Mouse (Mus musculus): Measurements from ENCODE around the gene 2510039O18Rik.

The 2510039O18Rik gene

GRCm38 (mm10) chr4:147993571-147994095 is 52.9 kb downstream of the 2510039O18Rik start:
- DNase-seq (ENCODE audit: low read depth), result peak; percentile 3

DNA sequence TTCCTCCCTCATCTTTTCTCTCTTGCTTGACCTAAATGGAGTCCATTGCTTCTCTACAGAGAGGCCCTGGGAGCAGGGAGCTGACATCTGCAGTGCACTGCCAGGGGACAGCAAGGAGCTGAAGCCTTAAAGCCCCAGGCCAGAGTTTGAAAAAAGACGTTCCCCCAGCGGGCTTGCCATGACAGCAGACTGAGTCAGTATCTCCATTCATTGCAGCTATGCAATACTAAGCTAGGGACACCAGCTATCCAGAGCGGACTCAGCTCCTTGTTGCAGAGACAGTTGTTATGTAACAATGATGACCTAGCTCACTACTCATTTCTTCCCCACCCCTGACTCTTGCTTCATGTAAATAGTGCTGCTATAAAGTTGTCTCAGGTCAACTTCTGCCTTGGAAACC is 54.6 kb downstream of the 2510039O18Rik start:
- no peak for DNase-seq (ENCODE audit: low read depth)

Measured in induced T-regulatory cell, adult 2 months (primary cell).